Mouse (Mus musculus) urinary bladder, adult 18-20 months (tissue): ENCODE results near the gene Pigc.

ENCODE experiments used
- DNase-seq, 2 experiments: peaks; one replicate each; pipeline ENCODE4 v3.0.0; 2022; ENCODE audit warnings: low spot score in 2 of 2, mixed read lengths in 2 of 2

Pigc gene

GRCm38 (mm10) chr1:161976255-161977182, 7.5 kb downstream of the Pigc start:
- peak in 1 of 2 experiments; percentile 54 for DNase-seq

- no peak for DNase-seq
Observed at GRCm38 (mm10) chr1:161977331-161977730, 8.3 kb downstream of the Pigc start.

- DNase-seq, result no peak
Observed at GRCm38 (mm10) chr1:161978173-161978700, 9.3 kb downstream of the Pigc start.

GRCm38 (mm10) chr1:161979536-161979935, 10.6 kb downstream of the Pigc start, which contains the start of gene 4930558K02Rik:
Gene 4930558K02Rik, minus strand, starts transcription at chr1:161979636.
- no peak for DNase-seq

GRCm38 (mm10) chr1:161980046-161980445, 11.1 kb downstream of the Pigc start:
- no peak for DNase-seq

GRCm38 (mm10) chr1:161980626-161981298, 11.8 kb downstream of the Pigc start:
- DNase-seq, result no peak

GRCm38 (mm10) chr1:161983451-161983850, 14.5 kb downstream of the Pigc start:
- no peak for DNase-seq

GRCm38 (mm10) chr1:161983979-161984566, 15.1 kb downstream of the Pigc start:
- no peak for DNase-seq

- DNase-seq, result no peak
Observed at GRCm38 (mm10) chr1:161990684-161991578, 21.9 kb downstream of the Pigc start.

- DNase-seq, result no peak
Observed at GRCm38 (mm10) chr1:161991846-161992245, 22.9 kb downstream of the Pigc start.

GRCm38 (mm10) chr1:161992389-161992788, 23.4 kb downstream of the Pigc start:
- DNase-seq, result no peak

GRCm38 (mm10) chr1:161998781-161999180, 29.8 kb downstream of the Pigc start:
- no peak for DNase-seq

GRCm38 (mm10) chr1:161999338-161999737, 30.4 kb downstream of the Pigc start:
- no peak for DNase-seq

GRCm38 (mm10) chr1:161999882-162000371, 30.9 kb downstream of the Pigc start:
- DNase-seq, result peak; percentile 17 to 31

- no peak for DNase-seq
Observed at GRCm38 (mm10) chr1:162001328-162001727, 32.3 kb downstream of the Pigc start.

- no peak for DNase-seq
Observed at GRCm38 (mm10) chr1:162003729-162004517, 34.9 kb downstream of the Pigc start.

GRCm38 (mm10) chr1:162004518-162004780, 35.5 kb downstream of the Pigc start:
- DNase-seq, result no peak

- DNase-seq, result peak; percentile 21 to 43
Observed at GRCm38 (mm10) chr1:162004821-162005770, 36.1 kb downstream of the Pigc start.

GRCm38 (mm10) chr1:162006109-162006508, 37.1 kb downstream of the Pigc start:
- no peak for DNase-seq
